Mouse (Mus musculus) hindbrain, embryonic 14.5 days (tissue): Measurements from ENCODE around the gene Parp6. TPM values are rescaled to one million over a fixed set of nuclear protein-coding genes. Genes with fewer than 3 reads are reported as not detected.

Experiments used
- ATAC-seq: fragments of 200-750 bp; cut with Nextera tagmentation; 2 replicates; pipeline ENCODE4 v1.8.0; 2017; ENCODE audit warnings: moderate number of reproducible peaks, mild to moderate bottlenecking, moderate TSS enrichment, moderate library complexity; ENCODE audit not compliant: low FRiP score
- DNase-seq: peaks from one replicate; pipeline ENCODE4 v3.0.0-alpha.2; 2015; ENCODE audit warnings: low spot score
- H3K27ac ChIP-seq: fragments of 300-500 bp; sonication (generic); 2 replicates; pipeline ENCODE4 v1.5.1; 2014; ENCODE audit warnings: mild to moderate bottlenecking, moderate library complexity
- H3K27me3 ChIP-seq: fragments of 300-500 bp; sonication (generic); 2 replicates; pipeline ENCODE4 v1.6.1; 2014; ENCODE audit warnings: mild to moderate bottlenecking, low read length, mixed read lengths; ENCODE audit not compliant: control insufficient read depth, insufficient read depth
- H3K36me3 ChIP-seq: fragments of 300-500 bp; sonication (generic); replicated peaks from 2 replicates; pipeline ENCODE4 v1.6.1; 2014; ENCODE audit not compliant: control insufficient read depth, insufficient read depth
- H3K4me1 ChIP-seq: fragments of 300-500 bp; sonication (generic); replicated peaks from 2 replicates; pipeline ENCODE4 v1.6.1; 2014; ENCODE audit warnings: antibody characterized with exemption, low read length, mixed read lengths; ENCODE audit not compliant: control insufficient read depth, insufficient read depth
- H3K4me2 ChIP-seq: fragments of 300-500 bp; sonication (generic); replicated peaks from 2 replicates; pipeline ENCODE4 v1.6.1; 2014; ENCODE audit warnings: mild to moderate bottlenecking, moderate library complexity
- H3K4me3 ChIP-seq: fragments of 300-500 bp; sonication (generic); replicated peaks from 2 replicates; pipeline ENCODE4 v1.5.1; 2014; ENCODE audit warnings: mild to moderate bottlenecking, low read length
- H3K9ac ChIP-seq: fragments of 300-500 bp; sonication (generic); 2 replicates; pipeline ENCODE4 v1.6.1; 2014
- H3K9me3 ChIP-seq: fragments of 300-500 bp; sonication (generic); 2 replicates; pipeline ENCODE4 v1.6.1; 2016; ENCODE audit warnings: low read length; ENCODE audit not compliant: control insufficient read depth
- whole genome bisulfite sequencing: fragments of 180-500 bp; shearing (Covaris S2); extraction: QIAGEN DNeasy Blood & Tissue Kit; methylation state at CpG from one replicate; pipeline ENCODE4 v1.1.7; 2014; 5-methylcytosine and 5-hydroxymethylcytosine counted together
- polyA plus RNA-seq: library from polyadenylated mRNA; unstranded; fragments of >200 nt; fragmentation: Nextera tagmentation; extraction: Ambion mirVana; gene quantifications from 2 replicates; pipeline ENCODE4 v1.2.1, GENCODE M21; 2014

The Parp6 gene
- 216 and 219 TPM in 2 replicates for polyA plus RNA-seq

DNA sequence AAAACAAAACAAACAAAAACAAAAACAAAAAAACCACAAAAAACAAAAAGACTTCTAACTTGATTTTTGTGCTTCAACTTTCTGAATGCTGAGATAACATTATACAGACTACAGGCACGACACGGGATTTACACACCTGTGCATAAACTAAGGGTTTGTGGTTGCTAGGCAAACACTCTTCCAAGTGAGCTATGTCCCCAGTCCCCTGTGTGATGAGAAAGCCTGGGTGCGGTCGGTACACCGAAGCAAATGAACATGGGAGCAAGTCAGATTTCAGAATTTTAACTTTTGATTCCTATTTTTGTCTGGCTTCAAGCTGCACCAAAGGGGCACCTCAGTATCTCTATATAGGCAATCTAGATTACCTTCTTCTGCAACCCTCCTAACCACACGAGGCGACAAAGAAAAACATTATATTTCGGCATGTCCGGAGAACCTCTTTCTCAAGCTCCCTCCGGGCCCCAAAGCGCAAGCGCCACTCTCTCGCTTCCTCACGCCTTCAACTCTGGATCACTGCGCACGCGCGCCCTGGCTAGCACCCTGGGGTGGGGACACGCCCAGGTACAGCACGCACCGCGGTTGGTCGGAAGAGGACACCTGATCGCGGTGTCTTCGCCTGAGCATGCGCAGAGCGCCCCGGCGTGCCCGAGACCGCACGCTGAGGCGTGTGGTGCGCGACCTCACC is at the start of gene Parp6:
Gene Parp6 (plus strand): TSS at position 663 of the 685 bp plus-strand sequence.
- DNase-seq, result peak; percentile 100
- peaks cover 27% of the 10 kb centered on the region for H3K4me1 ChIP-seq
- H3K9me3 ChIP-seq, result no peaks in the 10 kb centered on the region
- H3K4me3 ChIP-seq, result peak within 1 kb of the TSS; percentile 88
- H3K4me2 ChIP-seq, result peak within 1 kb of the TSS; percentile 79
- peak within 1 kb of the TSS; percentile 92 for H3K9ac ChIP-seq
- peak; percentile 97 for ATAC-seq
- peak within 1 kb of the TSS; percentile 92 for H3K27ac ChIP-seq
- H3K27me3 ChIP-seq, result no peaks in the 10 kb centered on the region
- H3K36me3 ChIP-seq, result peaks cover 5% of the 10 kb centered on the region
- 2% methylated on average over 36 of the region's 36 CpGs for WGBS

DNA sequence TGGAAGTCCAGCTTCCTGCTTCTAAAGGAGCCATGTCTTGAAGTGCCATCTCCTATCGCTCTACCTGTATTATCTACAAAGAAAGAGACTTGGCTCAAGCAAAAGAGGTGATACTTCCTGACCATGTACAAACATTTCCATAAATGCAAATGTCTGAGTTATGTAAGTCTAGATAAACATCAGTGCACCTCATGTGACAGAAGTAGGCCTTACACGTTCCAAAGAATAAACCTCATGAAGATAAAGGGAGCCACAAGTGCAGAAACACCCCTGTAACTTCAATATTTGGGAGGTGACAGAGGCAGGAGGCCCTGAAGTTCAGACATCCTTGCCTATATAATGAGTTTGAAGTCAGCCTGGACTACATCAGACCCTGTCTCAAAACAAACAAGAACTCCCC is 45.2 kb upstream of the Parp6 start:
- DNase-seq (no peak), ATAC-seq (no peak)
- H3K27ac ChIP-seq, result no peak overlapping the region
- no peak overlapping the region for H3K4me3 ChIP-seq
- no peaks in the 10 kb centered on the region for H3K36me3 ChIP-seq
- H3K9me3 ChIP-seq, result no peaks in the 10 kb centered on the region
- H3K4me1 ChIP-seq, result 0 out of 2 replicates have a peak, but pooled peaks cover under 1% of the 10 kb centered on the region
- no peak overlapping the region for H3K9ac ChIP-seq
- H3K4me2 ChIP-seq, result no peak overlapping the region
- peaks cover 13% of the 10 kb centered on the region for H3K27me3 ChIP-seq
- 83% methylated on average over 2 of the region's 2 CpGs for WGBS

DNA sequence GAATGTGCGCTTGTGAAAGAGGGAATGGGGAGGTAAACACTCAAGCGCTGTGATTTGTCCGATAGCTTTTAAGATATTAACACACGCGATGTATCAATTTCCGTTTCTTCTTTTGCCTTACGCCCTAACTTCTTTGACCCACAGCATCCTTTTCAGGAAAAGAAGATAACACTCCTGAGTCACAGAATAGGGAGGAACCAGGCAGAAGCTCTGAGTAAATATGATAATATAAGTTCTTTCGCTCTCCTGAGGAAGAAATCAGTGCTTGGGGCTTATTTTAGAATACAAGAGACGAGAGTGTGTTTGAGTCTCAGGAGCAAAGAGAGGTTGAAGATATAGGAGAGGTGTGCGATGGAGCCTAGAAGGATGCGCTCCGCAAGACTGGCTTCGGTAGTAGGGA is 39.7 kb upstream of the Parp6 start:
- 14% methylated on average over 13 of the region's 13 CpGs for WGBS

DNA sequence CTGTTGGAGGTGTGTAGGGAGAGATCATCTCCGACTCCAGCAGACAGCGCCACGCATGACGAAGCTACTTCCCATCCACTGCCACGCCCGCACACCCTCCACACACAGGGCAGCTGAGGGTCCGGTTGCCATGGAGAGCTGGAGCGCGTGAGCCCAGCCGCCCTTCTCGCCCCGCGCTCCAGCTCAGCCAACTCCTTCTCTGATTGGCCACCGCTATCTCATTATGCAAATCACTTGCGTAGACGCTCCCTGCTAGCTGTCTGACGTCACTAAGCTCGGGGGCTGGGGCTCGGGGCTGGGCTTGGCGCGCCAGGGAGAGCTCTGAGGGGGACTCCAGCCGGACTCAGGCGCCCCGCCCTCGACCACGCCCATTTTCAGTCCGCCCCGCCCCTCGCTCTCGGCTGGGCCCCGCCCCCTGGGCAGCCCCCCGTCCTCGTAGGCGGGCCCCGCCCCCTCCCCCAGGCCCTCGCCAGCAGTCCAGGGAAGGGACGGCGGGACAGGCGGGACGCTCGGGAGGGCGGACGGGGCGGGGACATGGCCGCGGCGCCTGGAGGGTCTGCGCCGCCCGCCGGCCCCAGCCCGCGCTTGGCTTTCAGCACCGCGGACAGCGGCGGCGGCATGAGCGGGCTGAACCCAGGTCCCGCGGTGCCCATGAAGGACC is 39.1 kb upstream of the Parp6 start, which contains the start of gene Celf6:
Gene Celf6 (plus strand): TSS at position 74 of the 661 bp plus-strand sequence.
- DNase-seq (peak; percentile 95), ATAC-seq (peak; percentile 96)
- H3K27me3 ChIP-seq, result peaks cover 13% of the 10 kb centered on the region
- H3K9me3 ChIP-seq, result no peaks in the 10 kb centered on the region
- no peaks in the 10 kb centered on the region for H3K36me3 ChIP-seq
- H3K4me1 ChIP-seq, result peaks cover 21% of the 10 kb centered on the region
- H3K9ac ChIP-seq, result peak within 1 kb of the TSS; percentile 67
- WGBS, result under 1% methylated on average over 43 of the region's 61 CpGs
- peak within 1 kb of the TSS; percentile 67 for H3K4me2 ChIP-seq
- peak within 1 kb of the TSS; percentile 69 for H3K4me3 ChIP-seq
- peak within 1 kb of the TSS; percentile 62; the same call in 1 of the 2 replicates for H3K27ac ChIP-seq

More for the DNA sequence above, 39.7 kb upstream of the Parp6 start:
- ATAC-seq (no peak), DNase-seq (no peak)
- Histone ChIP-seq H3K9ac (peak overlapping the region; percentile 4; the same call in 1 of the 2 replicates), H3K27ac (peak overlapping the region; percentile 35; the same call in 1 of the 2 replicates), H3K9me3 (no peaks in the 10 kb centered on the region), H3K36me3 (no peaks in the 10 kb centered on the region), H3K4me1 (peaks cover 21% of the 10 kb centered on the region), H3K27me3 (peaks cover 13% of the 10 kb centered on the region), H3K4me2 (peak overlapping the region; percentile 67), H3K4me3 (peak overlapping the region; percentile 69)

DNA sequence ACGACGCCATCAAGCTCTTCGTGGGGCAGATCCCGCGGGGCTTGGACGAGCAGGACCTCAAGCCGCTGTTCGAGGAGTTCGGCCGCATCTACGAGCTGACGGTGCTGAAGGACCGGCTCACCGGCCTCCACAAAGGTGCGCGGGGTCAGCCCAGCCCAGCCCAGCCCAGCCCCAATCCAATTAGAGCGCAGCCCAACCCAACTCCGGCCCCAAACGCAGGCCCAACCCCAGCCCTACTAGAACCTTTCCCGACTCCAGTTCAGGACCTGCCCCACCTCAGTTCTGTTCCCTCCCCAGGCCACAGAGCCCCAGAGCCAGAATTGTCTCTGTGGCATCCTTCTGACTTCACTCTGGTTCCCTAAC is 38.6 kb upstream of the Parp6 start:
- H3K27ac ChIP-seq, result peak overlapping the region; percentile 62; the same call in 1 of the 2 replicates
- H3K9me3 ChIP-seq, result no peaks in the 10 kb centered on the region
- H3K9ac ChIP-seq, result peak overlapping the region; percentile 67
- DNase-seq (no peak), ATAC-seq (no peak)
- WGBS, result under 1% methylated on average over 20 of the region's 20 CpGs
- peak overlapping the region; percentile 67 for H3K4me2 ChIP-seq
- H3K4me3 ChIP-seq, result peak overlapping the region; percentile 69
- peaks cover 13% of the 10 kb centered on the region for H3K27me3 ChIP-seq
- peaks cover 21% of the 10 kb centered on the region for H3K4me1 ChIP-seq
- no peaks in the 10 kb centered on the region for H3K36me3 ChIP-seq

DNA sequence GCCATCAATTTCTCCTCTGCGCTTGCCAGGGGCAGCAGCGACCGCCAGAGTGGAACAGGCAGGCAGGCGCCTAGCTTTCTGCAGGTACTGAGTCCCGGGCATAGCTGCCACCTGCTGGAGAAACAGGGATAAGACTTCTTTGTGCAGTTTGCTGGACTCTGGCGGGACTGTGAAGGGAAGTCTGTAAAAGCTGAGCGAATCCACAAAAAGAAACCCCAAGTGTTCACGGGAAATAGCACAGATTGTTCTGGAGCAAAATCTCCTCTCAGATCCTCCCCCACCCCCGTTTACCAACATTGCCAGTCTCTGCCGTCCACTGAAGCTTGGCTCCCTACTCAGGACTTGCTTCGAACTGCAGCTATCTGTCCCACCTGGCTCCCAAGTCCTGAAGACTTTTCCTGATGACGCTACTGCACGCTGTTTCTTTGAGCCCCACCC is 32.2 kb upstream of the Parp6 start:
- Histone ChIP-seq H3K4me1 (peaks cover 22% of the 10 kb centered on the region), H3K9me3 (no peaks in the 10 kb centered on the region), H3K36me3 (no peaks in the 10 kb centered on the region), H3K27ac (no peak overlapping the region), H3K4me2 (peak overlapping the region; percentile 33), H3K9ac (no peak overlapping the region), H3K4me3 (no peak overlapping the region), H3K27me3 (no peaks in the 10 kb centered on the region)
- DNase-seq, result peak; percentile 81
- WGBS, result 8% methylated on average over 13 of the region's 13 CpGs
- peak; percentile 54 for ATAC-seq

DNA sequence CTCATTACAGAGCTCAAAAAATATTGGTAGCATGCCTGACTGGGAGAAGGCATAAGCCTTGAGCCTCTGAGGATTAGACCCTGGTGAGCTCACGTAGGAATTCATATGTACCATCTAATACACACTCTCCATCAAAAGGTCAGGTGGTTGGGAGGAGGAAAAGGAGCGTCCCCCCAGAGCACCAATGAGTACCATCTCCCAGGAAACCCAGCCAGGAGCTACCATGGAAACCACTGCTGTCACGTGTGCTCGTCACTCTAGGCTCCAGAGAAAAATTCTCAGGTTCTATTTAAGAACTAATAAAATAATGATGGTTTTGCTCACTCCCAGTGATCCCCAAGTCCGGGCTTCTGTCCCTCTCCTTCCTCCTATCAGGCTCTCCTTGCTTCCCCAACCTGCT is 28.8 kb upstream of the Parp6 start:
- peak overlapping the region; percentile 42; the same call in 1 of the 2 replicates for H3K9ac ChIP-seq
- WGBS, result 33% methylated on average over 5 of the region's 5 CpGs
- H3K9me3 ChIP-seq, result no peaks in the 10 kb centered on the region
- no peak for ATAC-seq
- H3K4me2 ChIP-seq, result peak overlapping the region; percentile 55
- peak; percentile 29 for DNase-seq
- peaks cover 23% of the 10 kb centered on the region for H3K4me1 ChIP-seq
- no peaks in the 10 kb centered on the region for H3K27me3 ChIP-seq
- H3K4me3 ChIP-seq, result no peak overlapping the region
- peak overlapping the region; percentile 89 for H3K27ac ChIP-seq
- H3K36me3 ChIP-seq, result peaks cover 13% of the 10 kb centered on the region

DNA sequence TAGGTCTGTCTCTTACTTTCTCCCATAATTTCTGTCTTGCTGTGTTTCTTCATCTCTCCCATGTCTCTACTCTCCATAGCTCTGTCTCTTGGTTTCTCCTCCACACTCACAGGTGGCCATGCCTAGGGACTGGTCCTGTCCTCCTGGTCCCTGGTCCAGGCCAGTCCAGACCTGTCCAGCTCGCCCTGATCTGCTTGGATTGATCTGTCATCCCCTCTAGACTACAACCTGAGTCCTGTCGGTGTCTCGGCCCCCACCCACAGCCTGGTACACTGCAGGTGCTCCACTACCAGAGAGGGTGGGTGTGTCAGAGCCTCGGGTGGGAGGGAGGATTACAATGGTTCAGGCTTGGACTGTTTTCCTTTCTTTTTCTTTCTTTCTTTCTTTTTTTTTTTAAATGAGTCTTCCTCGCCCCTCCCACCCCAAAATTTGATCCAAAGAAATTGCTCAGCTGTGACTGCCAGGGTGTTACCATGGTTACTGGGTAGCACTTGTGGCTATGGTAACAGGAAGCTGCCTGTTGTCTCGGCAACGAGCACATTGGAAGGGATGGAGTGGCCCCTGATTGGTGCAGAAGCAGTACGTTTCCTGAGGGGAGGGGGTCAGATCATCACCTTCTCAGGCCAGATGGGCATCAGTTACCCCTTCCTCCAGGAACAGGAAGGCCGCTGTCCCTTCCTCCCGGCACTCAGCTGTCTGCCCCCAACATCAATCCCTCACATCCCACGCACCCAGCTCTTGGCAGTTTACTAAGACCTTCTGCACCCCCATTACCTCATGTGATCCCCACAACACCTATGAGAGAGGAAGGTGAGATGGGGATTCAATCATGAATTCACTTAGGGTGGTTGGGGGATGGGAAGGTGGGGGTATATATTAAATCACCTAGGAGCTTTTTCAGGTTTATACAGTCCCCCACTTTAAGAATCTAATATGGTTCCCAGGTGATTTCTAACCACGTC is 28.1 kb upstream of the Parp6 start:
- H3K27ac ChIP-seq, result peak overlapping the region; percentile 89
- H3K4me3 ChIP-seq, result peak overlapping the region; percentile 17; the same call in 1 of the 2 replicates
- peaks cover 23% of the 10 kb centered on the region for H3K4me1 ChIP-seq
- peaks cover 13% of the 10 kb centered on the region for H3K36me3 ChIP-seq
- H3K27me3 ChIP-seq, result no peaks in the 10 kb centered on the region
- H3K9me3 ChIP-seq, result no peaks in the 10 kb centered on the region
- ATAC-seq (peak; percentile 91), DNase-seq (peak; percentile 80)
- WGBS, result 16% methylated on average over 12 of the region's 12 CpGs
- peak overlapping the region; percentile 42; the same call in 1 of the 2 replicates for H3K9ac ChIP-seq
- peak overlapping the region; percentile 55 for H3K4me2 ChIP-seq
